Mouse (Mus musculus) G1E (cell line): Measurements from ENCODE around the gene Spz1.

ENCODE experiments used
- CTCF ChIP-seq: IDR thresholded peaks from 2 replicates; pipeline ENCODE4 v1.5.1; 2012; ENCODE audit warnings: low read depth, low read length, inconsistent platforms, mixed read lengths
- GATA1 ChIP-seq: IDR thresholded peaks from 2 replicates; pipeline ENCODE4 v1.6.1; 2012; ENCODE audit warnings: borderline replicate concordance, low read length, inconsistent platforms, mixed read lengths
- GATA2 ChIP-seq: IDR thresholded peaks from 2 replicates; pipeline ENCODE4 v1.6.1; 2012; ENCODE audit warnings: low read depth, low read length, inconsistent platforms, borderline replicate concordance
- POLR2AphosphoS5 ChIP-seq: IDR thresholded peaks from 2 replicates; pipeline ENCODE4 v1.6.1; 2012; ENCODE audit warnings: low read depth, low read length, inconsistent platforms; ENCODE audit not compliant: insufficient replicate concordance
- TAL1 ChIP-seq: conservative IDR thresholded peaks from 2 replicates; pipeline ENCODE4 v1.6.1; 2012; ENCODE audit warnings: low read depth, low read length, inconsistent platforms, mixed read lengths

GRCm38 (mm10) chr13:92594907-92595306 is 18.9 kb upstream of the Spz1 start:
- no peak for TF ChIP-seq CTCF
- no peak for TF ChIP-seq GATA2
- no peak for TF ChIP-seq TAL1
- no peak for TF ChIP-seq POLR2AphosphoS5
- no peak for TF ChIP-seq GATA1
